ENCODE assay signal across 31 mouse cellular contexts in genomic region chr7:122249321-122249821, GRCm38 (mm10). TPM values are rescaled to one million over a fixed set of nuclear protein-coding genes. Genes with fewer than 3 reads are reported as not detected.
DNase-seq lines count a peak whose midpoint lies in the region; ATAC-seq and TF ChIP-seq lines count a peak whose summit lies in the region.
"Had no signal": no experiment of that assay in that cellular context is flagged by ENCODE, and none has a peak within 500 bp of the region (broad histone marks: within the 10 kb centered on the region; RNA-seq: fewer than 3 reads in every experiment).

No protein-coding gene starts in this region.

- intact Hi-C loops in left cerebral cortex, postnatal 4 days (cut with DNase I): no loop called here
- intact Hi-C loops in left cerebral cortex, adult 2 months (cut with DNase I): no loop called here

- peak overlapping the region; percentile 74 for H3K27ac ChIP-seq in left cerebral cortex, adult 2 months
- H3K27ac ChIP-seq: embryonic facial prominence, embryonic 10.5 days; embryonic facial prominence, embryonic 15.5 days; forebrain, embryonic 12.5 days; hindbrain, embryonic 14.5 days; liver, embryonic 12.5 days; midbrain, embryonic 12.5 days; stomach, embryonic 15.5 days had no signal

- no peak for TF ChIP-seq CTCF in left cerebral cortex, adult 2 months (IDR thresholded peaks at IDR 0.05)

- peak; percentile 83 for ATAC-seq in frontal cortex, adult (ENCODE audit: low TSS enrichment)
- ATAC-seq: activated CD4-positive, CD25-positive, alpha-beta regulatory T cell, adult 4 months; intestine, postnatal 0 days; liver, embryonic 12.5 days; liver, postnatal 0 days had no signal

- no peak overlapping the region for H3K4me3 ChIP-seq in left cerebral cortex, adult 2 months
- H3K4me3 ChIP-seq: embryonic facial prominence, embryonic 10.5 days; embryonic facial prominence, embryonic 15.5 days; forebrain, embryonic 12.5 days; heart, embryonic 12.5 days; liver, embryonic 12.5 days; megakaryocyte, embryonic 14.5 days; midbrain, embryonic 12.5 days; stomach, embryonic 15.5 days had no signal

- DNase-seq in frontal cortex, postnatal 10 days (ENCODE audit: low spot score in 2 of 2): no peak
- peak; percentile 25 for DNase-seq in left cerebral cortex, adult 11 months (ENCODE audit: low spot score)
- DNase-seq in left cerebral cortex, postnatal 4 days: no peak
- peak; percentile 24 to 30 for DNase-seq in left cerebral cortex, adult 2 months (ENCODE audit: extremely low spot score in 1 of 2, low spot score in 2 of 2)
- DNase-seq in right cerebral cortex, postnatal 25 days: peak; percentile 49
- no peak for DNase-seq in natural killer cell, adult 2 months (ENCODE audit: low spot score in 2 of 2)
- no peak for DNase-seq in cerebellum, adult 11 months
- DNase-seq: adrenal gland, adult 2 months; adrenal gland, postnatal 36 days; cerebellum, adult 8-10 months; cerebellum, postnatal 25 days; gastrocnemius, postnatal 14 days; heart, postnatal 4 days; kidney, postnatal 14 days; liver, postnatal 0 days; lung, postnatal 4 days; thymus, postnatal 14 days had no signal

RNA-seq across cellular contexts. Expression of gene Chp2, which starts 30.1 kb away (rescaled TPM):
- 1 to 10 TPM; 1.2 to 1.9 TPM for total RNA-seq in left cerebral cortex, postnatal 4 days (2021)
- 1 to 10 TPM; 4.9 to 5.4 TPM for total RNA-seq in left cerebral cortex, adult 2 months (2021)
- total RNA-seq: CH12.LX, ES-E14 had no signal

RNA-seq across cellular contexts. Expression of gene Prkcb, which starts 39.2 kb away (rescaled TPM):
- 100 to 1,000 TPM; 365 to 390 TPM for total RNA-seq in left cerebral cortex, postnatal 4 days (2021)
- total RNA-seq in left cerebral cortex, adult 2 months (2021): 100 to 1,000 TPM; 964 to 986 TPM

Comparison
In these comparisons a context has a peak if more than half of its experiments do, and no peak if none do; other contexts are left out.
1. DNase-seq: peak in left cerebral cortex, adult 11 months (single experiment), left cerebral cortex, adult 2 months (2 of 2) and right cerebral cortex, postnatal 25 days (single experiment); none in frontal cortex, postnatal 10 days (0 of 2), left cerebral cortex, postnatal 4 days (single experiment), natural killer cell, adult 2 months (0 of 2) and cerebellum, adult 11 months (single experiment).